Mouse (Mus musculus) lung, postnatal 0 days (tissue): Measurements from ENCODE around the gene Wdr18. TPM values are rescaled to one million over a fixed set of nuclear protein-coding genes. Genes with fewer than 3 reads are reported as not detected.

ENCODE experiments used
- ATAC-seq: fragments of 200-750 bp; cut with Nextera tagmentation; 2 replicates; pipeline ENCODE4 v1.8.0; 2017; ENCODE audit warnings: moderate library complexity
- DNase-seq: peaks from one replicate; pipeline ENCODE4 v3.0.0-alpha.2; 2016; ENCODE audit warnings: low spot score
- H3K27ac ChIP-seq: fragments of 300-500 bp; sonication (generic); 2 replicates; pipeline ENCODE4 v1.5.1; 2014; ENCODE audit warnings: antibody characterized with exemption, mild to moderate bottlenecking, low read length, mixed read lengths
- H3K27me3 ChIP-seq: fragments of 300-500 bp; sonication (generic); replicated peaks from 2 replicates; pipeline ENCODE4 v1.6.1; 2014; ENCODE audit warnings: low read length, mixed read lengths; ENCODE audit not compliant: insufficient read depth
- H3K36me3 ChIP-seq: fragments of 300-500 bp; sonication (generic); 2 replicates; pipeline ENCODE4 v1.6.1; 2014; ENCODE audit warnings: low read length, mixed read lengths; ENCODE audit not compliant: insufficient read depth
- H3K4me1 ChIP-seq: fragments of 300-500 bp; sonication (generic); 2 replicates; pipeline ENCODE4 v1.6.1; 2014; ENCODE audit warnings: antibody characterized with exemption, low read depth, low read length, mixed read lengths; ENCODE audit not compliant: insufficient read depth
- H3K4me2 ChIP-seq: fragments of 300-500 bp; sonication (generic); replicated peaks from 2 replicates; pipeline ENCODE4 v1.6.1; 2014; ENCODE audit warnings: low read depth, mild to moderate bottlenecking, low read length, moderate library complexity, mixed read lengths
- H3K4me3 ChIP-seq: fragments of 300-500 bp; sonication (generic); 2 replicates; pipeline ENCODE4 v1.5.1; 2014; ENCODE audit warnings: low read depth, low read length
- H3K9ac ChIP-seq: fragments of 300-500 bp; sonication (generic); replicated peaks from 2 replicates; pipeline ENCODE4 v1.6.1; 2014; ENCODE audit warnings: low read depth, mild to moderate bottlenecking
- H3K9me3 ChIP-seq: fragments of 300-500 bp; sonication (generic); 2 replicates; pipeline ENCODE4 v1.6.1; 2016; ENCODE audit warnings: low read length, mixed read lengths
- CTCF ChIP-seq: IDR thresholded peaks from 2 replicates; pipeline ENCODE4 v1.5.1; 2016; ENCODE audit warnings: antibody characterized with exemption, mild to moderate bottlenecking
- EP300 ChIP-seq: IDR thresholded peaks from 2 replicates; pipeline ENCODE4 v1.6.1; 2016; ENCODE audit warnings: antibody characterized with exemption, mild to moderate bottlenecking, control low read depth
- WGBS: fragments of 180-500 bp; shearing (Covaris S2); extraction: QIAGEN DNeasy Blood & Tissue Kit; methylation state at CpG from one replicate; pipeline ENCODE4 v1.1.7; 2014; 5-methylcytosine and 5-hydroxymethylcytosine counted together
- polyA plus RNA-seq: library from polyadenylated mRNA; unstranded; fragments of >200 nt; fragmentation: Nextera tagmentation; extraction: Ambion mirVana; gene quantifications from 2 replicates; pipeline ENCODE4 v1.2.1, GENCODE M21; 2015

Wdr18 gene
- polyA plus RNA-seq, 1 experiment from 2014 or later = 44.2 TPM

GRCm38 (mm10) chr10:79994397-79995115 lies 34.6 kb downstream of the Wdr18 start:
- Histone ChIP-seq H3K9me3 (no peaks in the 10 kb centered on the region), H3K27me3 (no peaks in the 10 kb centered on the region), H3K4me2 (no peak overlapping the region), H3K4me1 (peaks cover 12% of the 10 kb centered on the region; the same call in 1 of the 2 replicates), H3K27ac (no peak overlapping the region), H3K36me3 (peaks cover 43% of the 10 kb centered on the region), H3K4me3 (no peak overlapping the region), H3K9ac (no peak overlapping the region)
- peak; percentile 57 for DNase-seq
- 64% methylated on average over 15 of the region's 16 CpGs for WGBS
- no peak for TF ChIP-seq CTCF
- no peak for ATAC-seq

GRCm38 (mm10) chr10:79995636-79996035 lies 35.7 kb downstream of the Wdr18 start:
- TF ChIP-seq CTCF = no peak
- TF ChIP-seq EP300 = no peak
- Histone ChIP-seq H3K4me3 (no peak overlapping the region), H3K9me3 (no peaks in the 10 kb centered on the region), H3K9ac (no peak overlapping the region), H3K27me3 (no peaks in the 10 kb centered on the region), H3K27ac (0 out of 2 replicates have a peak overlapping the region, but pooled peaks have one; percentile 26), H3K4me2 (no peak overlapping the region), H3K36me3 (peaks cover 43% of the 10 kb centered on the region), H3K4me1 (peaks cover 12% of the 10 kb centered on the region; the same call in 1 of the 2 replicates)
- 73% methylated on average over 1 of the region's 1 CpGs for WGBS
- no peak for ATAC-seq
- no peak for DNase-seq

DNA sequence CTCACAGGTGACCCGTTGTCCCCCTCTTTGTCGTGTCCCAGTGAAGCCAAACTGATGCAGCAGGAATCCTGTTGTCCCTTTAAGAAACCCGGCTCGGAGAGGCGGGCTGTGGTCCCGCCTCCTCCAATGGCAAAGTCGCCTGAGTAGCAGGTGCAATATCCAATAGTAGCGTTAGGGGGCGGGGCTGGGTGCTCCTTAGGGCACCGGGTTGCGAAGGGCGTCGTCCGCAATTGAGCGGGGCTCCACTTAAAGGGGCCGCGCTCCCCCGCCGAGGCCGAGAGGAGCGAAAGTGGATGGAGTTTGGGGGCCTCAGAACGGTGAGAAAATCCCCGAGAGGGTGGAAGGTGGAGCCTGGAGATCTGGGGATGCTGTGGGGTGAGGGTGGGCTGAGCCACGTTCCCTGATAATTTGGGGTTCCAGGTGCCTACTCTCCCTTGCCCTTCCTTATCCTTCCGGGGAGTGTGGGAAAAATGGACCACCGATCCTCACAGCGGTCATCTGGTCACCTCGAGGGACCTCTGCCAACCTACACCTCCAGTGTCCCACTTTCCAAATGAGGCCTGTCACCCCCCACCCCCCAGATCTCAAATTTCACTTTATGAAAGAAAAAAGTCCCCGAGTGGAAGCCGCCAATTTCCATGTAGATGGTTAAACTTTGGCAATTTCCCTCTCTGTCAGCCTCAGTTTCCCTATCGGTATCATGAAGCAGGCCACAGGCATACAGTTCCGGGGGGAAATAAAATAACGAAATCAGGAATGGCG lies 36.5 kb downstream of the Wdr18 start, which contains the start of gene Abca7:
Gene Abca7 (plus strand): TSS at position 223 of the 762 bp plus-strand sequence.
- peak; percentile 93 for ATAC-seq
- peak within 1 kb of the TSS; percentile 58 for H3K27ac ChIP-seq
- H3K36me3 ChIP-seq = peaks cover 38% of the 10 kb centered on the region
- H3K4me3 ChIP-seq = peak within 1 kb of the TSS; percentile 43
- H3K9ac ChIP-seq = peak within 1 kb of the TSS; percentile 50
- no peaks in the 10 kb centered on the region for H3K27me3 ChIP-seq
- DNase-seq = peak; percentile 96
- 0 out of 2 replicates have a peak, but pooled peaks cover 5% of the 10 kb centered on the region for H3K4me1 ChIP-seq
- WGBS = 1% methylated on average over 34 of the region's 34 CpGs
- H3K9me3 ChIP-seq = no peaks in the 10 kb centered on the region
- peak; percentile 43 for TF ChIP-seq CTCF
- TF ChIP-seq EP300 = no peak
- peak within 1 kb of the TSS; percentile 70 for H3K4me2 ChIP-seq

GRCm38 (mm10) chr10:79997034-79997760 lies 37.2 kb downstream of the Wdr18 start:
- H3K4me2 ChIP-seq = peak overlapping the region; percentile 70
- DNase-seq (peak; percentile 82), ATAC-seq (peak; percentile 47)
- peaks cover 31% of the 10 kb centered on the region for H3K36me3 ChIP-seq
- H3K9ac ChIP-seq = peak overlapping the region; percentile 50
- no peaks in the 10 kb centered on the region for H3K27me3 ChIP-seq
- 0 out of 2 replicates have a peak, but pooled peaks cover 5% of the 10 kb centered on the region for H3K4me1 ChIP-seq
- WGBS = 2% methylated on average over 35 of the region's 35 CpGs
- peak overlapping the region; percentile 58; the same call in 1 of the 2 replicates for H3K27ac ChIP-seq
- TF ChIP-seq EP300 (no peak), CTCF (no peak)
- H3K4me3 ChIP-seq = peak overlapping the region; percentile 43
- H3K9me3 ChIP-seq = no peaks in the 10 kb centered on the region

GRCm38 (mm10) chr10:79997819-79998218 lies 37.9 kb downstream of the Wdr18 start:
- no peak overlapping the region for H3K9ac ChIP-seq
- DNase-seq = peak; percentile 65
- H3K27ac ChIP-seq = no peak overlapping the region

More at GRCm38 (mm10) chr10:79997819-79998218, 37.9 kb downstream of the Wdr18 start:
- no peaks in the 10 kb centered on the region for H3K27me3 ChIP-seq
- H3K9me3 ChIP-seq = no peaks in the 10 kb centered on the region
- H3K4me1 ChIP-seq = 0 out of 2 replicates have a peak, but pooled peaks cover 5% of the 10 kb centered on the region
- H3K36me3 ChIP-seq = peaks cover 25% of the 10 kb centered on the region
- WGBS = 17% methylated on average over 15 of the region's 15 CpGs
- TF ChIP-seq CTCF (no peak), EP300 (no peak)
- ATAC-seq = peak; percentile 25
- peak overlapping the region; percentile 43; the same call in 1 of the 2 replicates for H3K4me3 ChIP-seq
- peak overlapping the region; percentile 70 for H3K4me2 ChIP-seq
